In genomic region chr16:91596779-91597671, GRCm38 (mm10) we compare ENCODE assay signal across 8 mouse cellular contexts. TPM values are rescaled to one million over a fixed set of nuclear protein-coding genes. Genes with fewer than 3 reads are reported as not detected.
DNase-seq lines count a peak whose midpoint lies in the region; ATAC-seq and TF ChIP-seq lines count a peak whose summit lies in the region.

No protein-coding gene starts in this region.

- ATAC-seq in embryonic facial prominence, embryonic 14.5 days (ENCODE audit: low read depth), result peak; percentile 0; the same call in 1 of the 2 replicates
- peak; percentile 19 for ATAC-seq in inflammation-experienced regulatory T-cells, adult 6 months
- ATAC-seq in stomach, postnatal 0 days (ENCODE audit: low FRiP score, low TSS enrichment), result no peak; the same call in 1 of the 2 replicates

- peak; percentile 18 to 29 for DNase-seq in left cerebral cortex, postnatal 14 days (ENCODE audit: low spot score in 2 of 2)
- DNase-seq in left cerebral cortex, postnatal 10 days (ENCODE audit: extremely low spot score in 1 of 2, low spot score in 2 of 2), result no peak
- DNase-seq in MN1 (ENCODE audit: low spot score), result peak; percentile 28
- peak; percentile 28 for DNase-seq in embryonic facial prominence, embryonic 14.5 days (ENCODE audit: low spot score)
- peak; percentile 36 for DNase-seq in stomach, postnatal 0 days (ENCODE audit: low spot score)
- no peak for DNase-seq in kidney, adult 8-10 months

- WGBS in embryonic facial prominence, embryonic 14.5 days, result 2% methylated on average over 30 of the region's 75 CpGs
- WGBS in macrophage (ENCODE audit: missing documents), result under 1% methylated on average over 59 of the region's 75 CpGs
- 1% methylated on average over 63 of the region's 75 CpGs for WGBS in stomach, postnatal 0 days

- no peak for TF ChIP-seq EP300 in stomach, postnatal 0 days (optimal IDR thresholded peaks at IDR 0.05)

- intact Hi-C loops in left cerebral cortex, postnatal 14 days (cut with DNase I), result loop anchor here (5.0 kb wide), 1 partner anchor 45 kb away; no protein-coding TSS in a partner anchor
- intact Hi-C loops in left cerebral cortex, postnatal 10 days (cut with DNase I), result no loop called here

- peaks cover 3% of the 10 kb centered on the region; the same call in 1 of the 2 replicates for H3K36me3 ChIP-seq in embryonic facial prominence, embryonic 14.5 days (ENCODE audit: control insufficient read depth, insufficient read depth, low read length)
- peaks cover 7% of the 10 kb centered on the region; the same call in 1 of the 2 replicates for H3K36me3 ChIP-seq in macrophage (ENCODE audit: inconsistent target)
- H3K36me3 ChIP-seq in stomach, postnatal 0 days (ENCODE audit: control insufficient read depth, insufficient read depth, low read length), result no peaks in the 10 kb centered on the region

- H3K27ac ChIP-seq in embryonic facial prominence, embryonic 14.5 days (replicated peaks; ENCODE audit: low read depth, low read length), result no peak overlapping the region
- no peak overlapping the region for H3K27ac ChIP-seq in macrophage
- H3K27ac ChIP-seq in stomach, postnatal 0 days (replicated peaks), result peak overlapping the region; percentile 77

- H3K9me3 ChIP-seq in embryonic facial prominence, embryonic 14.5 days (ENCODE audit: control insufficient read depth, low read length), result no peaks in the 10 kb centered on the region
- H3K9me3 ChIP-seq in stomach, postnatal 0 days (ENCODE audit: control insufficient read depth, low read length), result no peaks in the 10 kb centered on the region

- H3K9ac ChIP-seq in embryonic facial prominence, embryonic 14.5 days (ENCODE audit: low read depth, low read length), result peak overlapping the region; percentile 78
- peak overlapping the region; percentile 84 for H3K9ac ChIP-seq in stomach, postnatal 0 days (ENCODE audit: low read length)

- H3K4me3 ChIP-seq in embryonic facial prominence, embryonic 14.5 days (ENCODE audit: low read depth, low read length), result peak overlapping the region; percentile 81
- peak overlapping the region; percentile 67 for H3K4me3 ChIP-seq in macrophage (ENCODE audit: inconsistent target)
- peak overlapping the region; percentile 78 for H3K4me3 ChIP-seq in stomach, postnatal 0 days (ENCODE audit: low read depth, low read length)

- H3K4me2 ChIP-seq in embryonic facial prominence, embryonic 14.5 days (ENCODE audit: low read depth, low read length), result peak overlapping the region; percentile 75
- H3K4me2 ChIP-seq in stomach, postnatal 0 days (replicated peaks; ENCODE audit: low read depth), result peak overlapping the region; percentile 93

- H3K4me1 ChIP-seq in embryonic facial prominence, embryonic 14.5 days (ENCODE audit: control insufficient read depth, insufficient read depth, low read length), result peaks cover 6% of the 10 kb centered on the region; the same call in 1 of the 2 replicates
- no peaks in the 10 kb centered on the region for H3K4me1 ChIP-seq in stomach, postnatal 0 days (replicated peaks; ENCODE audit: control insufficient read depth, insufficient read depth)

- no peaks in the 10 kb centered on the region for H3K27me3 ChIP-seq in embryonic facial prominence, embryonic 14.5 days (replicated peaks; ENCODE audit: control insufficient read depth, insufficient read depth, low read length)
- H3K27me3 ChIP-seq in stomach, postnatal 0 days (ENCODE audit: control insufficient read depth, insufficient read depth, low read length), result no peaks in the 10 kb centered on the region

- no peak for TF ChIP-seq CTCF in stomach, postnatal 0 days (IDR thresholded peaks at IDR 0.05; ENCODE audit: low read depth)

- H3K79me2 ChIP-seq in macrophage (ENCODE audit: inconsistent target), result peaks cover 51% of the 10 kb centered on the region

RNA-seq across cellular contexts. Expression of gene Tmem50b, which starts 0.6 kb away (rescaled TPM):
- total RNA-seq in left cerebral cortex, postnatal 14 days (2021), result 100 to 1,000 TPM; 104 to 110 TPM
- total RNA-seq in left cerebral cortex, postnatal 10 days (2021), result 10 to 100 TPM; 92.3 to 95.0 TPM
- polyA plus RNA-seq in embryonic facial prominence, embryonic 14.5 days (2014; fragmentation: Nextera tagmentation; extraction: Ambion mirVana), result 39.5 and 41.7 TPM in 2 replicates
- 10 to 100 TPM; 28.2 to 36.1 (median 34.2) TPM for polyA plus RNA-seq in inflammation-experienced regulatory T-cells, adult 6 months (2017; shearing (Covaris generic))
- 10 to 100 TPM in 4 of 26 experiments, 1 to 10 TPM in 22; 2.1 to 25.5 (median 6.7) TPM for total RNA-seq in macrophage (2018; cell fraction: chromatin; rRNA removed)
- total RNA-seq in macrophage (2018; cell fraction: cytosol; rRNA removed), result 10 to 100 TPM; 18.3 to 42.3 (median 27.8) TPM
- 10 to 100 TPM; 11.6 to 43.2 (median 22.6) TPM for total RNA-seq in macrophage (2018; cell fraction: nucleus; rRNA removed)
- 30.7 to 45.3 TPM (median 34.4 TPM) in 3 replicates for polyA plus RNA-seq in macrophage (2018)
- polyA plus RNA-seq in stomach, postnatal 0 days (2015; fragmentation: Nextera tagmentation; extraction: Ambion mirVana), result 60.8 and 64.6 TPM in 2 replicates

RNA-seq across cellular contexts. Expression of gene Dnajc28, which starts 21.8 kb away (rescaled TPM):
- total RNA-seq in left cerebral cortex, postnatal 14 days (2021), result 1 to 10 TPM; 5.5 to 6.7 TPM
- total RNA-seq in left cerebral cortex, postnatal 10 days (2021), result 1 to 10 TPM; 3.4 to 4.7 TPM
- polyA plus RNA-seq in embryonic facial prominence, embryonic 14.5 days (2014; fragmentation: Nextera tagmentation; extraction: Ambion mirVana), result 2.4 and 4.5 TPM in 2 replicates
- under 1 TPM; 0.56 to 0.62 (median 0.62) TPM for polyA plus RNA-seq in inflammation-experienced regulatory T-cells, adult 6 months (2017; shearing (Covaris generic))
- 1 to 10 TPM in 9 of 26 experiments, under 1 TPM in 10, not detected in 7; 0.22 to 6.6 (median 0.96) TPM for total RNA-seq in macrophage (2018; cell fraction: chromatin; rRNA removed)
- total RNA-seq in macrophage (2018; cell fraction: cytosol; rRNA removed), result 1 to 10 TPM in 19 of 26 experiments, under 1 TPM in 7; 0.29 to 5.9 (median 1.6) TPM
- 1 to 10 TPM in 11 of 26 experiments, under 1 TPM in 15; 0.18 to 9.5 (median 0.78) TPM for total RNA-seq in macrophage (2018; cell fraction: nucleus; rRNA removed)
- polyA plus RNA-seq in macrophage (2018), result 1.9 to 6.9 TPM (median 5.2 TPM) in 3 replicates
- polyA plus RNA-seq in stomach, postnatal 0 days (2015; fragmentation: Nextera tagmentation; extraction: Ambion mirVana), result 1.1 and 1.4 TPM in 2 replicates

RNA-seq across cellular contexts. Expression of gene Gart, which starts 49.7 kb away (rescaled TPM):
- total RNA-seq in left cerebral cortex, postnatal 14 days (2021), result 10 to 100 TPM; 40.3 to 44.0 TPM
- 10 to 100 TPM; 45.3 to 58.8 TPM for total RNA-seq in left cerebral cortex, postnatal 10 days (2021)
- polyA plus RNA-seq in embryonic facial prominence, embryonic 14.5 days (2014; fragmentation: Nextera tagmentation; extraction: Ambion mirVana), result 84.5 and 96.3 TPM in 2 replicates
- 10 to 100 TPM; 49.5 to 76.2 (median 64.5) TPM for polyA plus RNA-seq in inflammation-experienced regulatory T-cells, adult 6 months (2017; shearing (Covaris generic))
- 10 to 100 TPM in 24 of 26 experiments, 1 to 10 TPM in 2; 4.2 to 55.6 (median 24.0) TPM for total RNA-seq in macrophage (2018; cell fraction: chromatin; rRNA removed)
- 10 to 100 TPM; 20.1 to 46.3 (median 32.6) TPM for total RNA-seq in macrophage (2018; cell fraction: cytosol; rRNA removed)
- 10 to 100 TPM; 12.5 to 83.1 (median 29.6) TPM for total RNA-seq in macrophage (2018; cell fraction: nucleus; rRNA removed)
- polyA plus RNA-seq in macrophage (2018), result 25.7 to 72.6 TPM (median 28.7 TPM) in 3 replicates
- polyA plus RNA-seq in stomach, postnatal 0 days (2015; fragmentation: Nextera tagmentation; extraction: Ambion mirVana), result 35.7 and 36.4 TPM in 2 replicates

RNA-seq across cellular contexts. Expression of gene Ifngr2, which starts 50.2 kb away (rescaled TPM):
- total RNA-seq in left cerebral cortex, postnatal 14 days (2021), result 10 to 100 TPM; 62.0 to 62.6 TPM
- total RNA-seq in left cerebral cortex, postnatal 10 days (2021), result 10 to 100 TPM; 74.8 to 82.0 TPM
- polyA plus RNA-seq in embryonic facial prominence, embryonic 14.5 days (2014; fragmentation: Nextera tagmentation; extraction: Ambion mirVana), result 51.0 and 55.9 TPM in 2 replicates
- polyA plus RNA-seq in inflammation-experienced regulatory T-cells, adult 6 months (2017; shearing (Covaris generic)), result 10 to 100 TPM in 2 of 3 experiments, 1 to 10 TPM in 1; 3.4 to 30.9 (median 14.7) TPM
- total RNA-seq in macrophage (2018; cell fraction: chromatin; rRNA removed), result 10 to 100 TPM; 29.9 to 65.9 (median 45.2) TPM
- total RNA-seq in macrophage (2018; cell fraction: cytosol; rRNA removed), result 100 to 1,000 TPM in 21 of 26 experiments, 10 to 100 TPM in 5; 91.2 to 131 (median 118) TPM
- 100 to 1,000 TPM in 3 of 26 experiments, 10 to 100 TPM in 23; 53.5 to 110 (median 76.6) TPM for total RNA-seq in macrophage (2018; cell fraction: nucleus; rRNA removed)
- polyA plus RNA-seq in macrophage (2018), result 53.8 to 84.8 TPM (median 83.9 TPM) in 3 replicates
- 54.9 and 57.8 TPM in 2 replicates for polyA plus RNA-seq in stomach, postnatal 0 days (2015; fragmentation: Nextera tagmentation; extraction: Ambion mirVana)

RNA-seq across cellular contexts. Expression of gene Son, which starts 50.3 kb away (rescaled TPM):
- total RNA-seq in left cerebral cortex, postnatal 14 days (2021), result 100 to 1,000 TPM; 200 to 204 TPM
- total RNA-seq in left cerebral cortex, postnatal 10 days (2021), result 100 to 1,000 TPM; 211 to 212 TPM
- polyA plus RNA-seq in embryonic facial prominence, embryonic 14.5 days (2014; fragmentation: Nextera tagmentation; extraction: Ambion mirVana), result 145 and 157 TPM in 2 replicates
- polyA plus RNA-seq in inflammation-experienced regulatory T-cells, adult 6 months (2017; shearing (Covaris generic)), result 100 to 1,000 TPM; 128 to 236 (median 180) TPM
- 1,000 to 10,000 TPM; 1,105 to 1,850 (median 1,369) TPM for total RNA-seq in macrophage (2018; cell fraction: chromatin; rRNA removed)
- 100 to 1,000 TPM; 104 to 207 (median 153) TPM for total RNA-seq in macrophage (2018; cell fraction: cytosol; rRNA removed)
- total RNA-seq in macrophage (2018; cell fraction: nucleus; rRNA removed), result 100 to 1,000 TPM; 611 to 930 (median 720) TPM
- polyA plus RNA-seq in macrophage (2018), result 164 to 188 TPM (median 188 TPM) in 3 replicates
- 62.3 and 65.8 TPM in 2 replicates for polyA plus RNA-seq in stomach, postnatal 0 days (2015; fragmentation: Nextera tagmentation; extraction: Ambion mirVana)

Comparison
In these comparisons a context has a peak if more than half of its experiments do, and no peak if none do; other contexts are left out.
1. DNase-seq: peak in left cerebral cortex, postnatal 14 days (2 of 2), MN1 (single experiment), embryonic facial prominence, embryonic 14.5 days (single experiment) and stomach, postnatal 0 days (single experiment); none in left cerebral cortex, postnatal 10 days (0 of 2) and kidney, adult 8-10 months (0 of 2).
2. Peak in every context shown above with its lines, with median percentiles within 50 percentile points of each other: H3K4me3 ChIP-seq.